Mouse (Mus musculus): ENCODE data around the gene Glul. TPM values are rescaled to one million over a fixed set of nuclear protein-coding genes. Genes with fewer than 3 reads are reported as not detected.

Glul gene
- 138 and 152 TPM in 2 replicates for polyA plus RNA-seq (2015; fragmentation: Nextera tagmentation; extraction: Ambion mirVana)

GRCm38 (mm10) chr1:153899731-153900380 lies at the start of gene Glul, which contains the start of gene Teddm2:
Gene Glul (plus strand): TSS chr1:153899944.
Gene Teddm2 (minus strand): TSS chr1:153900228.

GRCm38 (mm10) chr1:153874045-153874444 lies 25.7 kb upstream of the Glul start, which contains the start of gene Teddm1b:
Gene Teddm1b (plus strand): TSS chr1:153874345.

DNA sequence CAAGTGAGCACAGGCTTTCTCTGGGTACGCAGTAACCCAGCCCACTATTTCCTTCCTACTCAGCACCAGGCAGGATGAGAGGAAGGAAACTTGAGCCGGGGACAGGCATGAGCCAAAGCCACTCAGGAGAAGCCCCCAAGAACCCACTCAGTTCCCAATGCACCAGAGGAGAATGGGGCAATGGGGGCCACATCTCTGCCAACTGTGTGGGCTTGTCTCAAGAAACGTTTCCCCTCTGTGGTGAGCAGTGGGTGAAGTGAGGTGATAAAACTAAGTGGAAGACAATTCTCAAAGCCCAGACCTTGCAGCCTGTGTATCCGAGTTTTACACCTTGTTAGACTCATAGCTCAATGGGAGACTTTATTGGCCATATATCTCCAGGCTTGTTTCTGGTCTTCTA lies 8.3 kb upstream of the Glul start, which contains the start of gene Teddm1a:
Gene Teddm1a (plus strand): TSS at position 301 of the 400 bp plus-strand sequence.

Other genes with a start within 250 kb of the Glul start
- gene Rgs8, start 246.9 kb upstream of the Glul start, polyA plus RNA-seq (2015; fragmentation: Nextera tagmentation; extraction: Ambion mirVana): 0.02 and 0.07 TPM in 2 replicates
- 0.75 and 0.87 TPM in 2 replicates for gene Rgs16, start 159.6 kb upstream of the Glul start, polyA plus RNA-seq (2015; fragmentation: Nextera tagmentation; extraction: Ambion mirVana)
- 44.9 and 51.2 TPM in 2 replicates for gene Rnasel, start 150.5 kb upstream of the Glul start, polyA plus RNA-seq (2015; fragmentation: Nextera tagmentation; extraction: Ambion mirVana)
- 0.05 TPM in 1 of 2 replicates, not detected in the other for gene Rgsl1, start 55.8 kb upstream of the Glul start, polyA plus RNA-seq (2015; fragmentation: Nextera tagmentation; extraction: Ambion mirVana)
- gene Teddm1b, start 25.6 kb upstream of the Glul start, polyA plus RNA-seq (2015; fragmentation: Nextera tagmentation; extraction: Ambion mirVana): 0.10 and 0.11 TPM in 2 replicates
- gene Teddm1a, start 8.2 kb upstream of the Glul start, polyA plus RNA-seq (2015; fragmentation: Nextera tagmentation; extraction: Ambion mirVana): not detected in 2 replicates
- 0.87 and 0.98 TPM in 2 replicates for gene Teddm2, start 284 bp downstream of the Glul start, polyA plus RNA-seq (2015; fragmentation: Nextera tagmentation; extraction: Ambion mirVana)

All from spleen, postnatal 0 days (tissue).